ENCODE assay signal across 14 mouse cellular contexts in the genomic region with DNA sequence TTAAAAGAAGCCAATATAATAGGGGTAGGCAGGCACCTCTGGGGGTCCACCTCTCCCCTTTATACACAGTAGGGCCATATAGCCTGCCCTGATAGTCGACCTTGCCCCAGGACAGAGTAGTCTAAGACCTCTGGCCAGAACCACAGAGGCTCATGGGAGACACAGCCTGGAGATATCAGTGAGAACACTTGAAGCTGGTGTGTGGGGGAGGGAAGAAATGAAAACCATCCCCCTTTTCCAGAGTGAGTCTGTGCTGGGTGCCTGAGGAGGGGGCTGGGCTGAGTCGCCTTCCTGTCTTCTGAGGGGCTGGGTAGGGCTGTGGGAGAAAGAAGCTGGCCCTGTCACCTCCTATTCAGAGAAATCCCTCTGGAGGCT.
DNase-seq lines count a peak whose midpoint lies in the region; ATAC-seq and TF ChIP-seq lines count a peak whose summit lies in the region.
"Had no signal": no experiment of that assay in that cellular context is flagged by ENCODE, and none has a peak within 500 bp of the region (broad histone marks: within the 10 kb centered on the region; RNA-seq: fewer than 3 reads in every experiment).

No protein-coding gene starts in this region.

- H3K4me2 ChIP-seq in heart, embryonic 11.5 days, result no peak overlapping the region
- H3K4me2 ChIP-seq in kidney, postnatal 0 days (ENCODE audit: low read length), result no peak overlapping the region
- H3K4me2 ChIP-seq in embryonic facial prominence, embryonic 14.5 days (ENCODE audit: low read depth, low read length), result no peak overlapping the region
- H3K4me2 ChIP-seq in midbrain, embryonic 15.5 days, result no peak overlapping the region
- H3K4me2 ChIP-seq: liver, embryonic 15.5 days; midbrain, embryonic 12.5 days had no signal

- H3K4me1 ChIP-seq in heart, embryonic 11.5 days (ENCODE audit: control insufficient read depth, insufficient read depth, low read length), result peaks cover 25% of the 10 kb centered on the region
- H3K4me1 ChIP-seq in kidney, postnatal 0 days (replicated peaks; ENCODE audit: insufficient read depth, low read length), result peaks cover 3% of the 10 kb centered on the region; the same call in 1 of the 2 replicates
- H3K4me1 ChIP-seq in embryonic facial prominence, embryonic 14.5 days (ENCODE audit: control insufficient read depth, insufficient read depth, low read length), result peaks cover 19% of the 10 kb centered on the region
- H3K4me1 ChIP-seq in midbrain, embryonic 15.5 days, result peaks cover 16% of the 10 kb centered on the region
- H3K4me1 ChIP-seq: liver, embryonic 15.5 days had no signal

- H3K27ac ChIP-seq in heart, embryonic 11.5 days (ENCODE audit: low read depth, low read length), result peak overlapping the region; percentile 92
- H3K27ac ChIP-seq in kidney, postnatal 0 days, result no peak overlapping the region
- 0 out of 2 replicates have a peak overlapping the region, but pooled peaks have one; percentile 61 for H3K27ac ChIP-seq in embryonic facial prominence, embryonic 14.5 days (replicated peaks; ENCODE audit: low read depth, low read length)
- peak overlapping the region; percentile 71; the same call in 1 of the 2 replicates for H3K27ac ChIP-seq in midbrain, embryonic 15.5 days
- H3K27ac ChIP-seq: liver, embryonic 15.5 days had no signal

- no peaks in the 10 kb centered on the region for H3K36me3 ChIP-seq in heart, embryonic 11.5 days (ENCODE audit: control insufficient read depth, insufficient read depth, low read length)
- no peaks in the 10 kb centered on the region for H3K36me3 ChIP-seq in kidney, postnatal 0 days (ENCODE audit: insufficient read depth, low read length)
- H3K36me3 ChIP-seq in embryonic facial prominence, embryonic 14.5 days (ENCODE audit: control insufficient read depth, insufficient read depth, low read length), result no peaks in the 10 kb centered on the region
- H3K36me3 ChIP-seq in midbrain, embryonic 15.5 days (replicated peaks), result no peaks in the 10 kb centered on the region
- H3K36me3 ChIP-seq: liver, embryonic 15.5 days; midbrain, embryonic 12.5 days had no signal

- H3K4me3 ChIP-seq in heart, embryonic 11.5 days (ENCODE audit: low read depth, low read length), result no peak overlapping the region
- H3K4me3 ChIP-seq in kidney, postnatal 0 days (replicated peaks; ENCODE audit: low read depth, low read length), result no peak overlapping the region
- H3K4me3 ChIP-seq in embryonic facial prominence, embryonic 14.5 days (ENCODE audit: low read depth, low read length), result no peak overlapping the region
- no peak overlapping the region for H3K4me3 ChIP-seq in midbrain, embryonic 15.5 days
- H3K4me3 ChIP-seq: liver, embryonic 15.5 days; midbrain, embryonic 12.5 days had no signal

- no peaks in the 10 kb centered on the region for H3K27me3 ChIP-seq in heart, embryonic 11.5 days (ENCODE audit: control insufficient read depth, insufficient read depth, low read length)
- H3K27me3 ChIP-seq in kidney, postnatal 0 days (ENCODE audit: insufficient read depth, low read length), result no peaks in the 10 kb centered on the region
- H3K27me3 ChIP-seq in embryonic facial prominence, embryonic 14.5 days (replicated peaks; ENCODE audit: control insufficient read depth, insufficient read depth, low read length), result no peaks in the 10 kb centered on the region
- no peaks in the 10 kb centered on the region for H3K27me3 ChIP-seq in midbrain, embryonic 15.5 days (replicated peaks)
- H3K27me3 ChIP-seq: liver, embryonic 15.5 days; midbrain, embryonic 12.5 days had no signal

- TF ChIP-seq CTCF in kidney, postnatal 0 days (IDR thresholded peaks at IDR 0.05; ENCODE audit: low read depth), result no peak

- H3K9ac ChIP-seq in heart, embryonic 11.5 days (ENCODE audit: low read depth, low read length), result no peak overlapping the region
- H3K9ac ChIP-seq in kidney, postnatal 0 days (ENCODE audit: low read depth, low read length), result no peak overlapping the region
- no peak overlapping the region for H3K9ac ChIP-seq in embryonic facial prominence, embryonic 14.5 days (ENCODE audit: low read depth, low read length)
- no peak overlapping the region for H3K9ac ChIP-seq in midbrain, embryonic 15.5 days
- H3K9ac ChIP-seq: liver, embryonic 15.5 days; midbrain, embryonic 12.5 days had no signal

- H3K9me3 ChIP-seq in heart, embryonic 11.5 days (replicated peaks; ENCODE audit: control insufficient read depth, low read length), result no peaks in the 10 kb centered on the region
- no peaks in the 10 kb centered on the region for H3K9me3 ChIP-seq in kidney, postnatal 0 days (replicated peaks; ENCODE audit: low read length)
- no peaks in the 10 kb centered on the region for H3K9me3 ChIP-seq in embryonic facial prominence, embryonic 14.5 days (ENCODE audit: control insufficient read depth, low read length)
- no peaks in the 10 kb centered on the region for H3K9me3 ChIP-seq in midbrain, embryonic 15.5 days
- H3K9me3 ChIP-seq: liver, embryonic 15.5 days; midbrain, embryonic 12.5 days had no signal

- DNase-seq in heart, adult 18-20 months, result no peak
- no peak for DNase-seq in kidney, postnatal 0 days (ENCODE audit: low spot score)
- DNase-seq in kidney, postnatal 14 days, result no peak
- no peak for DNase-seq in embryonic facial prominence, embryonic 14.5 days (ENCODE audit: low spot score)
- no peak for DNase-seq in ovary, postnatal 36 days (ENCODE audit: low spot score)
- no peak for DNase-seq in spleen, postnatal 10 days (ENCODE audit: low spot score in 2 of 2)
- DNase-seq: cerebellum, adult 8-10 months; right cerebral cortex, postnatal 14 days; thymus, postnatal 36 days had no signal

- peak; percentile 40; the same call in 1 of the 2 replicates for ATAC-seq in heart, embryonic 11.5 days (replicated peaks; ENCODE audit: insufficient number of reproducible peaks, low FRiP score, low TSS enrichment)
- 0 out of 2 replicates have a peak, but pooled peaks have one; percentile 11 for ATAC-seq in kidney, postnatal 0 days (replicated peaks; ENCODE audit: low FRiP score, low read depth)
- no peak for ATAC-seq in embryonic facial prominence, embryonic 14.5 days (ENCODE audit: low read depth)
- peak; percentile 50; the same call in 1 of the 2 replicates for ATAC-seq in midbrain, embryonic 15.5 days (replicated peaks)
- ATAC-seq: activated CD4-positive, CD25-positive, alpha-beta regulatory T cell, adult 4 months had no signal

- 25% methylated on average over 2 of the region's 2 CpGs for WGBS in heart, embryonic 11.5 days (ENCODE audit: insufficient replicate concordance)
- 60% methylated on average over 2 of the region's 2 CpGs for WGBS in kidney, postnatal 0 days
- 48% methylated on average over 2 of the region's 2 CpGs for WGBS in embryonic facial prominence, embryonic 14.5 days
- WGBS in midbrain, embryonic 15.5 days, result 68% methylated on average over 2 of the region's 2 CpGs
